Mouse (Mus musculus) C2C12 (cell line): Measurements from ENCODE around the gene Brd2. TPM values are rescaled to one million over a fixed set of nuclear protein-coding genes. Genes with fewer than 3 reads are reported as not detected.

Experiments used
- H3K27me3 ChIP-seq: one replicate; pipeline ENCODE4 v1.6.1; 2011; ENCODE audit not compliant: control insufficient read depth, insufficient read depth, insufficient read length
- H3K36me3 ChIP-seq: one replicate; pipeline ENCODE4 v1.6.1; 2011; ENCODE audit not compliant: control insufficient read depth, insufficient read depth
- H3K4me3 ChIP-seq: one replicate; pipeline ENCODE4 v1.5.1; 2011; ENCODE audit warnings: mild to moderate bottlenecking, control low read depth; ENCODE audit not compliant: poor library complexity, insufficient read depth, severe bottlenecking
- H3K79me2 ChIP-seq: one replicate; pipeline ENCODE4 v1.6.1; 2011; ENCODE audit not compliant: control insufficient read depth, insufficient read depth
- H3K79me3 ChIP-seq: one replicate; pipeline ENCODE4 v1.6.1; 2011; ENCODE audit warnings: low read depth, control low read depth
- H3ac ChIP-seq: one replicate; pipeline ENCODE3; 2011; ENCODE audit warnings: low read depth; ENCODE audit not compliant: control insufficient read depth, insufficient read length
- CEBPB ChIP-seq: IDR thresholded peaks from one replicate; pipeline ENCODE4 v1.6.1; 2011; ENCODE audit warnings: low read depth, mild to moderate bottlenecking, control low read depth, moderate library complexity
- CTCF ChIP-seq: IDR thresholded peaks from one replicate; pipeline ENCODE4 v1.5.1; 2011; ENCODE audit not compliant: control insufficient read depth, insufficient read depth, insufficient read length
- FOSL1 ChIP-seq: IDR thresholded peaks from one replicate; pipeline ENCODE4 v1.8.0; 2011; ENCODE audit warnings: mild to moderate bottlenecking, low read length; ENCODE audit not compliant: poor library complexity, insufficient read depth, severe bottlenecking
- MAX ChIP-seq: IDR thresholded peaks from one replicate; pipeline ENCODE4 v1.6.1; 2011; ENCODE audit warnings: mild to moderate bottlenecking, control low read depth
- MYOD1 ChIP-seq: IDR thresholded peaks from one replicate; pipeline ENCODE4 v1.6.1; 2011; ENCODE audit warnings: low read depth; ENCODE audit not compliant: control insufficient read depth, insufficient read length
- MYOG ChIP-seq: IDR thresholded peaks from one replicate; pipeline ENCODE4 v1.6.1; 2011; ENCODE audit not compliant: control insufficient read depth, insufficient read length; ENCODE audit errors: extremely low read depth
- USF1 ChIP-seq: IDR thresholded peaks from one replicate; pipeline ENCODE4 v1.6.1; 2011; ENCODE audit warnings: low read depth, mild to moderate bottlenecking, control low read depth, moderate library complexity
- polyA plus RNA-seq: library from polyadenylated mRNA; unstranded; fragments of >200 nt; fragmentation: generic; extraction: Trizol; gene quantifications from one replicate; pipeline ENCODE4 v1.2.1, GENCODE M21; 2012; ENCODE audit warnings: missing spikeins

Gene Brd2
- polyA plus RNA-seq, 1 experiment: 127 TPM

GRCm38 (mm10) chr17:34093199-34093874, 29.1 kb downstream of the Brd2 start:
- Histone ChIP-seq H3K36me3 (no peaks in the 10 kb centered on the region), H3K79me2 (no peaks in the 10 kb centered on the region), H3ac (no peak overlapping the region), H3K79me3 (no peaks in the 10 kb centered on the region), H3K4me3 (no peak overlapping the region), H3K27me3 (peaks cover 5% of the 10 kb centered on the region)
- no peak for TF ChIP-seq CEBPB
- no peak for TF ChIP-seq MYOD1
- TF ChIP-seq CTCF: no peak
- no peak for TF ChIP-seq FOSL1
- no peak for TF ChIP-seq MAX
- TF ChIP-seq MYOG: no peak
- no peak for TF ChIP-seq USF1

GRCm38 (mm10) chr17:34092197-34092875, 30.1 kb downstream of the Brd2 start, which contains the start of gene H2-Oa:
Gene H2-Oa, plus strand, starts transcription at chr17:34092340.
- Histone ChIP-seq H3K79me3 (no peaks in the 10 kb centered on the region), H3K4me3 (no peak within 1 kb of the TSS), H3K36me3 (no peaks in the 10 kb centered on the region), H3K79me2 (no peaks in the 10 kb centered on the region), H3ac (no peak within 1 kb of the TSS), H3K27me3 (peaks cover 5% of the 10 kb centered on the region)
- no peak for TF ChIP-seq FOSL1
- TF ChIP-seq MYOD1: no peak
- TF ChIP-seq CTCF: no peak
- no peak for TF ChIP-seq MAX
- no peak for TF ChIP-seq CEBPB
- TF ChIP-seq MYOG: no peak
- no peak for TF ChIP-seq USF1

- TF ChIP-seq USF1 (no peak), MAX (no peak), FOSL1 (no peak), MYOG (no peak), CTCF (no peak), CEBPB (no peak), MYOD1 (no peak)
- Histone ChIP-seq H3K36me3 (no peaks in the 10 kb centered on the region), H3K79me3 (no peaks in the 10 kb centered on the region), H3K4me3 (no peak overlapping the region), H3K79me2 (no peaks in the 10 kb centered on the region), H3K27me3 (peaks cover 7% of the 10 kb centered on the region), H3ac (no peak overlapping the region)
Observed at GRCm38 (mm10) chr17:34090923-34091322, 31.5 kb downstream of the Brd2 start.

- no peak overlapping the region for H3ac ChIP-seq
- H3K79me2 ChIP-seq: no peaks in the 10 kb centered on the region
- peaks cover 23% of the 10 kb centered on the region for H3K27me3 ChIP-seq
- H3K4me3 ChIP-seq: no peak overlapping the region
- TF ChIP-seq MAX: no peak
- TF ChIP-seq MYOG: no peak
- no peak for TF ChIP-seq CEBPB
- no peak for TF ChIP-seq USF1
- TF ChIP-seq FOSL1: no peak
- TF ChIP-seq MYOD1: no peak
- no peak for TF ChIP-seq CTCF
- no peaks in the 10 kb centered on the region for H3K79me3 ChIP-seq
- H3K36me3 ChIP-seq: no peaks in the 10 kb centered on the region
Observed at GRCm38 (mm10) chr17:34088124-34088523, 34.3 kb downstream of the Brd2 start.

- H3ac ChIP-seq: no peak overlapping the region
- H3K36me3 ChIP-seq: no peaks in the 10 kb centered on the region
- peaks cover 23% of the 10 kb centered on the region for H3K27me3 ChIP-seq
- H3K79me3 ChIP-seq: no peaks in the 10 kb centered on the region
- H3K79me2 ChIP-seq: no peaks in the 10 kb centered on the region
- no peak overlapping the region for H3K4me3 ChIP-seq
- TF ChIP-seq FOSL1 (no peak), MAX (no peak), MYOD1 (no peak), USF1 (no peak), CTCF (no peak), MYOG (no peak), CEBPB (no peak)
Observed at GRCm38 (mm10) chr17:34087386-34087785, 35.0 kb downstream of the Brd2 start.
